Mouse (Mus musculus): ENCODE data around the gene Pbld1. TPM values are rescaled to one million over a fixed set of nuclear protein-coding genes. Genes with fewer than 3 reads are reported as not detected.
A peak's percentile ranks its signal among the peaks of the same experiment; 100 is the strongest.
"Not testable (repeated sequence)": the region's sequence is repeated elsewhere in the genome, so short reads cannot be mapped to it uniquely, and the experiment has no call there.

Gene Pbld1
- polyA plus RNA-seq, 2 experiments = 3.8 to 5.2 TPM

DNA sequence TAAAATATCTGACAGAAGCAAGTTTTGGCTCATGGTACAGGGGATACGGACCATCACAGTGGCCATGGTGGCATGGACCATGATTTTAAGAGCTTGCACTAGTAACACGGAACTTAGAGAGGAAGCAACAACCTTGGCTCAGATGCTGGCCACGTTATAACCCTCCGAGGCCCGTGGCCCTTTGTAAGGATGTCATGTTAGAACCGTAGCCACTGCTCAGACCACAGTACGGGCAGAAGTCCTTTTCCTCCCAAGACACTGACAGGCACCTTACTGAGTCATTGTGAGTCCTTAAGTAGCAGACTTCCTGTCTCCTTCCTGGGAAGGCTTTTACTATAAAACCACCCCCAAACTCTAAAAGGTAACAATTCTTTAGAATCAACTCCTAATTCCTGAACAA is 8.7 kb upstream of the Pbld1 start:
- no peak overlapping the region for H3K9ac ChIP-seq (replicated peaks)

DNA sequence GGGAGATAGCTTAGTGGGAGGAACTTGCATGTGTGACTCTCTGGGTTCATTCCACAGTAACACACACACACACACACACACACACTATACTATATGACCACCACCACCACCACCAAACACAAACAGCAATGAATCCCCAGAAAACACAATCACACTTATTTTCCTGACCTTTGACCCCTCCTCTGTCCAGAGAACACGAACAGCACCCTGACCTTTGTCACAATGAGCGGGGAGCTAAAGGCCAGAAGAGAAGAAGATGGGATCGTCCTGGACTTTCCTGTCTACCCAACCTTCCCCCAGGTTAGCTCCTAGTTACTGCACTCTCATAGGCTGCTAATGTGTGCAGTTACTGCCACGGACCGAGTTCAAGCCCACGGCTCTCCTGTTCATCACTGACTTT is 8.0 kb upstream of the Pbld1 start:
- no peaks in the 10 kb centered on the region for H3K9me3 ChIP-seq (ENCODE audit: control insufficient read depth, low read length)
- H3K27me3 ChIP-seq (ENCODE audit: control insufficient read depth, insufficient read depth, low read length) = no peaks in the 10 kb centered on the region
- H3K4me1 ChIP-seq (replicated peaks; ENCODE audit: control insufficient read depth in 2 of 2, insufficient read depth in 2 of 2, low read length in 1 of 2) = no peaks in the 10 kb centered on the region
- H3K9ac ChIP-seq (replicated peaks) = no peak overlapping the region
- no peak for ATAC-seq (ENCODE audit: insufficient read depth)
- H3K4me3 ChIP-seq (ENCODE audit: insufficient read depth in 1 of 2, low read depth in 2 of 2, low read length in 2 of 2) = no peak overlapping the region
- TF ChIP-seq CTCF (IDR thresholded peaks at IDR 0.05; ENCODE audit: low read depth) (no peak), EP300 (IDR thresholded peaks at IDR 0.05; ENCODE audit: low read depth) (no peak)
- no peaks in the 10 kb centered on the region for H3K36me3 ChIP-seq (replicated peaks; ENCODE audit: control insufficient read depth, insufficient read depth, low read depth)
- no peak overlapping the region for H3K27ac ChIP-seq
- DNase-seq (ENCODE audit: low read depth in 3 of 3, low spot score in 3 of 3) = no peak
- H3K4me2 ChIP-seq (ENCODE audit: low read depth) = no peak overlapping the region
- 55% methylated on average over 6 of the region's 6 CpGs for WGBS (ENCODE audit: insufficient replicate concordance)

More for the DNA sequence above, 8.7 kb upstream of the Pbld1 start:
- H3K4me2 ChIP-seq (ENCODE audit: low read depth) = no peak overlapping the region
- WGBS (ENCODE audit: insufficient replicate concordance) = 30% methylated on average over 7 of the region's 7 CpGs
- no peak overlapping the region for H3K27ac ChIP-seq
- ATAC-seq (ENCODE audit: insufficient read depth) = no peak
- H3K4me3 ChIP-seq (ENCODE audit: insufficient read depth in 1 of 2, low read depth in 2 of 2, low read length in 2 of 2) = no peak overlapping the region
- H3K36me3 ChIP-seq (replicated peaks; ENCODE audit: control insufficient read depth, insufficient read depth, low read depth) = no peaks in the 10 kb centered on the region
- no peak for DNase-seq (ENCODE audit: low read depth in 3 of 3, low spot score in 3 of 3)
- no peaks in the 10 kb centered on the region for H3K27me3 ChIP-seq (ENCODE audit: control insufficient read depth, insufficient read depth, low read length)
- no peak for TF ChIP-seq CTCF (IDR thresholded peaks at IDR 0.05; ENCODE audit: low read depth)
- no peak for TF ChIP-seq EP300 (IDR thresholded peaks at IDR 0.05; ENCODE audit: low read depth)
- no peaks in the 10 kb centered on the region for H3K9me3 ChIP-seq (ENCODE audit: control insufficient read depth, low read length)
- H3K4me1 ChIP-seq (replicated peaks; ENCODE audit: control insufficient read depth in 2 of 2, insufficient read depth in 2 of 2, low read length in 1 of 2) = no peaks in the 10 kb centered on the region

- H3K36me3 ChIP-seq (replicated peaks; ENCODE audit: control insufficient read depth, insufficient read depth, low read depth) = no peaks in the 10 kb centered on the region
Observed at GRCm38 (mm10) chr10:63053007-63053406, 7.0 kb upstream of the Pbld1 start.

DNA sequence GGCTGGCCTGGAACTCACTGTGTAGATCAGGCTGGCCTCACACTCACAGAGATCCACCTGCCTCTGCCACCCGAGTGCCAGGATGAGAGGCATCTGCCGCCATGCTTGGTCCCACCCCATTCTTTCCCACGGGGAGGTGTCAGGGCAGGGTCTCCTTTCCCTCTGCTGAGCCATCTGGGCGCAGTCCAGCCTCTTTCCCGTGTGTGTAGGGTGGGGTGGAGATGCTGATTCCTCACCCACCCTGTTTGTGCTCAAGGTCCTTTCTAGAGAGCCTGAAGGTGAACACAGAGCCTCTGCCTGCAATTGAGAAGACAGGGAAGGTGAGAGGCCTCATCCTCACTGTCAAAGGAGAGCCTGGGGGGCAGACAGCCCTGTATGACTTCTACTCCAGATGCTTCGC is 5.9 kb upstream of the Pbld1 start:
- not testable (repeated sequence) for H3K4me2 ChIP-seq (ENCODE audit: low read depth); H3K9ac ChIP-seq (replicated peaks); H3K36me3 ChIP-seq (replicated peaks; ENCODE audit: control insufficient read depth, insufficient read depth, low read depth); H3K9me3 ChIP-seq (ENCODE audit: control insufficient read depth, low read length); ATAC-seq (ENCODE audit: insufficient read depth); H3K27ac ChIP-seq; H3K4me1 ChIP-seq (replicated peaks; ENCODE audit: control insufficient read depth in 2 of 2, insufficient read depth in 2 of 2, low read length in 1 of 2); H3K4me3 ChIP-seq (ENCODE audit: insufficient read depth in 1 of 2, low read depth in 2 of 2, low read length in 2 of 2); DNase-seq (ENCODE audit: low read depth in 3 of 3, low spot score in 3 of 3); H3K27me3 ChIP-seq (ENCODE audit: control insufficient read depth, insufficient read depth, low read length)
- WGBS (ENCODE audit: insufficient replicate concordance) = 62% methylated on average over 6 of the region's 6 CpGs

More at GRCm38 (mm10) chr10:63053007-63053406, 7.0 kb upstream of the Pbld1 start:
- 44% methylated on average over 6 of the region's 6 CpGs for WGBS (ENCODE audit: insufficient replicate concordance)
- ATAC-seq (ENCODE audit: insufficient read depth) (no peak), DNase-seq (ENCODE audit: low read depth in 3 of 3, low spot score in 3 of 3) (no peak)
- TF ChIP-seq CTCF (IDR thresholded peaks at IDR 0.05; ENCODE audit: low read depth) = no peak
- TF ChIP-seq EP300 (IDR thresholded peaks at IDR 0.05; ENCODE audit: low read depth) = no peak
- H3K9ac ChIP-seq (replicated peaks) = no peak overlapping the region
- H3K4me3 ChIP-seq (ENCODE audit: insufficient read depth in 1 of 2, low read depth in 2 of 2, low read length in 2 of 2) = no peak overlapping the region
- H3K27me3 ChIP-seq (ENCODE audit: control insufficient read depth, insufficient read depth, low read length) = no peaks in the 10 kb centered on the region
- no peak overlapping the region for H3K27ac ChIP-seq
- H3K4me1 ChIP-seq (replicated peaks; ENCODE audit: control insufficient read depth in 2 of 2, insufficient read depth in 2 of 2, low read length in 1 of 2) = no peaks in the 10 kb centered on the region
- no peaks in the 10 kb centered on the region for H3K9me3 ChIP-seq (ENCODE audit: control insufficient read depth, low read length)
- H3K4me2 ChIP-seq (ENCODE audit: low read depth) = no peak overlapping the region

DNA sequence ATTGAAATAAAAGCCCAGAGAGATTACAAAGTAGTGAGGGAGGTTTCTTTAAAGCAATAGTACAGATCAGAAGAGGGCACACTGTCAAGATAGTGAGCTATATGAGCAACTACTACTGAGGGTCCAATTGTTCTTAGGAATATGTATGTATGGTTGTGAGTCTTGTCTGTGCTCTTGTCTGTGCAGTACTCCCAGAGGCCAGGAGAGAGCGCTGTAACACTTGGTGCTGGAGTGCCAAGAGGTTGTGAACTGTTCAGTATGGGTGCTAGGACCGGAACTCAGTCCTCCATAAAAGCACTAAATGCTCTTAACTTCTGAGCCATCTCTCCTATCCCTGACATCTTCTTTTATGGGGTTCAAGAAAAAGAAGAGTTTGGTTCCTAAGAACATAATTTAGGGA is 5.4 kb upstream of the Pbld1 start:
- H3K9me3 ChIP-seq (ENCODE audit: control insufficient read depth, low read length) = no peaks in the 10 kb centered on the region
- TF ChIP-seq CTCF (IDR thresholded peaks at IDR 0.05; ENCODE audit: low read depth) = peak; percentile 47
- no peak for TF ChIP-seq EP300 (IDR thresholded peaks at IDR 0.05; ENCODE audit: low read depth)

More for the DNA sequence above, 5.4 kb upstream of the Pbld1 start:
- Histone ChIP-seq H3K9ac (replicated peaks) (no peak overlapping the region), H3K4me2 (ENCODE audit: low read depth) (no peak overlapping the region), H3K4me1 (replicated peaks; ENCODE audit: control insufficient read depth in 2 of 2, insufficient read depth in 2 of 2, low read length in 1 of 2) (no peaks in the 10 kb centered on the region), H3K4me3 (ENCODE audit: insufficient read depth in 1 of 2, low read depth in 2 of 2, low read length in 2 of 2) (no peak overlapping the region), H3K27ac (no peak overlapping the region), H3K36me3 (replicated peaks; ENCODE audit: control insufficient read depth, insufficient read depth, low read depth) (no peaks in the 10 kb centered on the region), H3K27me3 (ENCODE audit: control insufficient read depth, insufficient read depth, low read length) (no peaks in the 10 kb centered on the region)
- DNase-seq (ENCODE audit: low read depth in 3 of 3, low spot score in 3 of 3) (no peak), ATAC-seq (ENCODE audit: insufficient read depth) (no peak)
- 58% methylated on average over 2 of the region's 2 CpGs for WGBS (ENCODE audit: insufficient replicate concordance)

Measured in liver, embryonic 14.5 days (tissue).